Mouse (Mus musculus) layer of hippocampus, postnatal 10 days (tissue): ENCODE measurements around the gene Casp4. TPM values are rescaled to one million over a fixed set of nuclear protein-coding genes. Genes with fewer than 3 reads are reported as not detected.

Experiments used
- total RNA-seq, 2 experiments: library from RNA; stranded (reverse); gene quantifications; 2 replicates each; pipeline ENCODE4 v1.2.3; 2021

Casp4 gene
- total RNA-seq, 2 experiments from 2014 or later, result 0.69 to 0.76 TPM

Other genes starting within 250 kb of the Casp4 start
- gene Casp1, start 10.3 kb upstream of the Casp4 start, total RNA-seq, result 1 to 10 TPM; 2.7 to 2.9 TPM
- 1 to 10 TPM; 1.5 to 1.8 TPM for gene Casp12, start 36.6 kb downstream of the Casp4 start, total RNA-seq